Mouse (Mus musculus): ENCODE data around the gene Dyrk1a.

Dyrk1a gene

GRCm38 (mm10) chr16:94569229-94570176 is at the start of gene Dyrk1a:
Gene Dyrk1a, plus strand, starts transcription at chr16:94570010.
- peak; percentile 98 for DNase-seq

GRCm38 (mm10) chr16:94523594-94524377 is 46.0 kb upstream of the Dyrk1a start:
- DNase-seq: no peak

DNA sequence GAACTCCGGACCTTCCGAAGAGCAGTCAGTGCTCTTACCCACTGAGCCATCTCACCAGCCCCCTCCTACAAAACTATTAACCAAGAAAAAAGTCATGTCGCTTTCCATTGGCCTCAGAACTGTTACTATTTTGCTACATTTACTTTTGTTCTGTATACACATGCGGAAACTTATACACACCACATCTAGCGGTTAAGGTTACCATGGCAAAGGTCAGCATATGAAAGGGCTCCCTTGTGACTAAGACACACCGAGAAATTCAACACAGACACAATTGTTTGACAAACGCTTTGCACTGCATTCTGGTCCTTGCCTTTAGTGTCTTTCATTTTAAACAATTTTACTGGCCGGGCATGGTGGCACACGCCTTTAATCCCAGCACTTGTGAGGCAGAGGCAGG is 45.1 kb upstream of the Dyrk1a start:
- DNase-seq: no peak

DNA sequence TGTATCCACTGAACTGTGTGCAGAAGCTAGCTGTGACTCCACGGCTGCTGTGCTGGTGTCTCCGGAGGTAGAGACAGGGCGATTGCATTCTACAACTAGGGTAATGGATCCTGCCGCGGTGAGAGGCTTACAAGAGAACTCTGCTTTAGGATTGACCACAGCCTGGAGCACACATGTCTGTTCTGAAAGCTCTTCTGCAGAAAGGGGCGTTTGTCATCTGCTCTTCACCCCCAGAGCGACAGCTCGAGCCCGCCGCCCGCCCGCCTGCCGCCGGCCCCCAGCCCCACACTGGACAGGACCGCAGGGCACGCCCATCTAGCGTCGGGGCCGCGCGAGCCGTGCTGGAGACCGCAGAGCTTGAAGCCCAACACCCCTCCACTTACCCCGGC is 43.9 kb upstream of the Dyrk1a start:
- no peak for DNase-seq

DNA sequence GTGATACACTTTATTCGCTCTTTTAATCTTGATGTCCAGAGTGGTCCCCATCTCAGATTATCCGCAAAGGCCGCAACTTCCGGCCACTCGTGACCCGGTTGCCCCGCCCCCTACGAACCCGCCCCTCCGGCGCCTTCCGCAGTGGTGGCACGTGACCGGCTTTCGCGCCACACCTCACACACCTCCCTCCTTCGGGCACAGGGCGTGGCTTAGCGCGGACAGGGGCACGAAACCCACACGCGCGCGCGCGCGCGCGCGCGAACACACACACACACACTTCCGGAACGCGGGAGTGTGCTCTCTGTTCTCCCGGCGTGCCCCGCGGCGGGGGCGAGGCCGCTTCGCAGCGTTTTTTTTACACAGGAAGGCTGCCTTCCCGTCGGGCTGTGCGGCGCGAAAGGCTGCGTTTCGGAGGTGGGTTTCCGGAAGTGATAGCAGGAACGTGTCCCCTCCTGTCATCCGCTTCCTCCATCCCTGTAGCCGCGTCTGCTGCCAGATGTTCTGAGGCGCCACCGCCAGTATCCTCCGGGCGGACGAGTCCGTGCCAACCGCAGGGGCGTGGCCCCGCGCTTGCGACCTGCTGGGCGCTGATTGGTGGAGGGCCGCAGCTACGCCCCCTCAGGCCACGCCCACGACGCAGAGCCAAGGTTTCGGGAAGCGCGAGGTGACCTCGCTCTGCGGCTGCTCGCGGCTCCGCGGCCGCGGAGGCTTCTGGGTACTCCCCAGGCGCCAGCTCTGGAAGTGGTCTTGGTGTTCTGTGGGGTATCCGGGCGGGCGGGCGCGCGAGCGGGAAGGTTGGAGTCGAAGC is 43.3 kb upstream of the Dyrk1a start, which contains the start of gene Vps26c:
Vps26c (minus strand) TSS at position 487 of the 808 bp plus-strand sequence.
- DNase-seq: peak; percentile 98

DNA sequence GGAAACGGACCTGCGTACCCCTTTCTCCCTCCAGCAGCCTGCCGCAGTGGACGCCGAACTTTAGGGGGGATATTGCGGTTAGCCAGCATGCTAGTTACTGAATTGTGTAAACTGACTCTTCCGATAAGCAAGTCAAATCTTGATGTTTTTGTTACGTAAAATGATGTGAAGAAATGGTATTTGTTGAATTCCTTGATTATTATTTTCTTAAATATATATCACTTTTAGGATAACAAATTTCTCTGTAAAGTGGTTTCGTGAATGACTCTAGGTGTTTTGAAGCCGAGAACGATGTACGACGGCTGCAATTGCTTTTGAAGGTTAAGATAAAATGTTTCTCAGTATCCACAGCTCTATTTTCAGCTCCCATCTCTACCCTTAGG is 42.7 kb upstream of the Dyrk1a start:
- no peak for DNase-seq

DNA sequence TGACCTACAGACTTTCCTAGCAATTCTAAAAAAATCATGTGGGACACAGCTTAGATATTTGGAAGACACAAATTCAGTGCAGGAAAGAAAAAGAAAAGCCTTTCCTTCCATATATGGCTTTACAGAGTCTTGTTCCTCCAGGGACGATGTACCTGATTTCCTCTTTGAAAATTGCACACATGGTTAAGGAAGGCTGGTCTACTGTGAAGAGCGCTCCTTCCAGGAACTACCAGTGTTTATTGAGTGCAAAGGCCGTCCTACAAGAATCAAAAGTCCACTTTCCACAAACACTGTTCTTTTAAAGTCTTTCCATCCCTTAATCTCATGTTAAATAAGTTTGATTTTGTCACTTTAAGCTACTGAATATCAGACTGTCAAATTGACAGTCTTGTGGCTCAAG is 42.3 kb upstream of the Dyrk1a start:
- no peak for DNase-seq

GRCm38 (mm10) chr16:94531268-94531667 is 38.5 kb upstream of the Dyrk1a start:
- no peak for DNase-seq

- DNase-seq: no peak
These were observed 36.1 kb upstream of the Dyrk1a start for GRCm38 (mm10) chr16:94533679-94534078.

- no peak for DNase-seq
These were observed 34.1 kb upstream of the Dyrk1a start for GRCm38 (mm10) chr16:94535716-94536115.

GRCm38 (mm10) chr16:94536417-94537158 is 33.2 kb upstream of the Dyrk1a start:
- peak; percentile 61 for DNase-seq

GRCm38 (mm10) chr16:94537159-94537527 is 32.7 kb upstream of the Dyrk1a start:
- DNase-seq: peak; percentile 67

DNA sequence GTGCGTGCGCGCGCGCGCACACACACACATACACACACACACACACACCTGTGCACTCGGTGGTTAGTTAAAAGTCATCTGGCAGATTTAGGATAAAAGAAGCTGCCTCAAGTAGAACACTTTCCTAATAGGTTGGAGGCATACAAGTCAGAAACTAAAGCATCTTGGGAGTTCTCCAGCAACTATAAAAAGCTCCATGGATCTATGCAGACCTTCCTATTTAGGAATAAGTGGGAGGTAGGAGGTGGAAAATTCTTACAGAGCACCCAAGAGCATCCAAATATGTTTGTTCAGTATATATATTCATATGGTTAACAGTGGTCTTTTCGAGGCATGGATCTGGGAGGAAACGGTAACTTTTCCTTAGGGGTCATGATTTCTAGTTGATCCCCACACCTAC is 29.7 kb upstream of the Dyrk1a start:
- no peak for DNase-seq

DNA sequence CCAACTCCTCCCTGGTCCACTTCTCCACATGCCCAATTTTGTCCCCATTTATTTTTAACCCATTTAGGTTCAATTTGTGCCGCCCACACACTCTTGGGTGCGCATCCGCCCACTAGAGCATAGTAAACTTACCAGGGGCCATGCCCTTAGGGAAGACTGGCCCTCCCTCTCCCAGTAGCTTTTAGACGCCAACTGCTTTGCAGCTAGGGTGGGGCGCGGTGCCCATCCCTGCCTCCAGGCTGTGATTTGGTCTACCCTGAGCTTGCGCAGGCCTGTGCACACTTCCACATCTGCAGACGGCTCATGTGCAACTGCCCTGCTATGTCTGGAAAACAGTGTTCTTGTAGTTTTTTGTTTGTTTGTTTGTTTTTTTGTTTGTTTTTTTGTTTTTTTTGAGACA is 26.9 kb upstream of the Dyrk1a start:
- DNase-seq: no peak

- no peak for DNase-seq
These were observed 25.2 kb upstream of the Dyrk1a start for GRCm38 (mm10) chr16:94544540-94545105.

GRCm38 (mm10) chr16:94545781-94546562 is 23.8 kb upstream of the Dyrk1a start:
- DNase-seq: no peak

GRCm38 (mm10) chr16:94549813-94550212 is 20.0 kb upstream of the Dyrk1a start:
- DNase-seq: no peak

DNA sequence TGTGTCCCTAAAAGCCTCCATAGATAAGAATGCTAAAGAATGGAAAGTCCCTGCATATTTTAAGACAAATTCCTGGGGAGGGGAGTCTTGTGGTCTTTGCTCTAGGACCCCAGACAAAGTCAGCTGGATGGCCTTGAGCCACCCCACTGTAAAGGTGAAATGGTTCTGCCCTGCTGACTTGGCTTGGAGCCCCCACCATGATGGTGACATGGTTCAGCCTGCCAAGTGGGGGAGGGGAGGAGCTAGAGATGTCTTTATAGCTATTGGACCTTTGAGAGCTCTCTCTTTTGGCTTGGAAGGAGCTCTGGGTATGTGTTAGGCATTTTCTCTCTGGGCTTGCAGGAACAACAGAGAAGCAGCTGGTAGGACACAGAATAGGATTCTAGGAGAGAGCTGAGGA is 17.9 kb upstream of the Dyrk1a start:
- DNase-seq: peak; percentile 49

- DNase-seq: no peak
These were observed 14.5 kb upstream of the Dyrk1a start for GRCm38 (mm10) chr16:94555346-94555745.

GRCm38 (mm10) chr16:94556228-94556627 is 13.6 kb upstream of the Dyrk1a start:
- DNase-seq: no peak

DNA sequence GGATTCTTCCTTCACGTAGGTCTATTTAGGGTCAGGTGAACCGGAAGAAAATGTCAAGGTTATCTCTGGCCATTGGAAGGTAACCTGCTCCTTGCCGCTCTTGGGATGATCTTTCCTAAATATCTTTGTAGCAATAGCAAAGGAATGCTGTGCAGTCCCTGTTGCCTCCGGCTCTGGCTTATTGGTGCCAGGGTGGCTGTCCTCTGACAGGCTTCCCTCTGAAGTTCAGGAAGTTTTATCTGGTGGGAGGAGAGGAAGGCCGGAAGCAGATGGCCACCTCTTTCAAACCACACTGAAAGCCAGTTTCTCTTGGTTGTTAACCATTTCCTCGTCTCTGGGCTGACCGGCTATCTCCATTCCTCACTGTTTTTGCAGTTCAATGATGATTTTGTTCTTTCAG is 10.5 kb upstream of the Dyrk1a start:
- no peak for DNase-seq
